In genomic region chrX:74269736-74270061, GRCm38 (mm10) we compare ENCODE assay signal across 8 mouse cellular contexts. TPM values are rescaled to one million over a fixed set of nuclear protein-coding genes. Genes with fewer than 3 reads are reported as not detected.
DNase-seq lines count a peak whose midpoint lies in the region; ATAC-seq and TF ChIP-seq lines count a peak whose summit lies in the region.

No protein-coding gene starts in this region.

- H3K36me3 ChIP-seq in embryonic facial prominence, embryonic 15.5 days = 0 out of 2 replicates have a peak, but pooled peaks cover 5% of the 10 kb centered on the region
- peaks cover 14% of the 10 kb centered on the region for H3K36me3 ChIP-seq in limb, embryonic 10.5 days
- H3K36me3 ChIP-seq in neural tube, embryonic 12.5 days = no peaks in the 10 kb centered on the region; the same call in 1 of the 2 replicates

- peak overlapping the region; percentile 31; the same call in 1 of the 2 replicates for H3K9ac ChIP-seq in embryonic facial prominence, embryonic 15.5 days
- peak overlapping the region; percentile 56 for H3K9ac ChIP-seq in neural tube, embryonic 12.5 days

- intact Hi-C loops in left cerebral cortex, adult 2 months (cut with DNase I) = loop anchor here (10.0 kb wide), 1 partner anchor 305 kb away; the partner anchor contains the start of gene Hcfc1
- intact Hi-C loops in left cerebral cortex, postnatal 4 days (cut with DNase I) = loop anchor here (5.0 kb wide), 1 partner anchor 38 kb away; no protein-coding TSS in a partner anchor

- no peak for DNase-seq in left cerebral cortex, adult 2 months (ENCODE audit: extremely low spot score in 1 of 2, low spot score in 2 of 2)
- DNase-seq in left cerebral cortex, postnatal 4 days = no peak
- DNase-seq in limb, embryonic 10.5 days (ENCODE audit: low spot score) = peak; percentile 35
- no peak for DNase-seq in left cerebral cortex, adult 18-20 months (ENCODE audit: low spot score in 2 of 2)
- no peak for DNase-seq in adrenal gland, adult 2 months
- DNase-seq in B cell, adult 2 months = no peak

- peak; percentile 39; the same call in 1 of the 2 replicates for ATAC-seq in embryonic facial prominence, embryonic 15.5 days (ENCODE audit: insufficient number of reproducible peaks, low FRiP score, low TSS enrichment, low read depth)
- ATAC-seq in neural tube, embryonic 12.5 days (ENCODE audit: low FRiP score, low read depth) = peak; percentile 35

- H3K4me3 ChIP-seq in left cerebral cortex, adult 2 months = peak overlapping the region; percentile 45
- H3K4me3 ChIP-seq in embryonic facial prominence, embryonic 15.5 days (replicated peaks) = peak overlapping the region; percentile 57
- H3K4me3 ChIP-seq in limb, embryonic 10.5 days = peak overlapping the region; percentile 59
- H3K4me3 ChIP-seq in neural tube, embryonic 12.5 days = peak overlapping the region; percentile 49

- WGBS in embryonic facial prominence, embryonic 15.5 days = 23% methylated on average over 3 of the region's 3 CpGs
- WGBS in limb, embryonic 10.5 days = 17% methylated on average over 3 of the region's 3 CpGs
- WGBS in neural tube, embryonic 12.5 days = 18% methylated on average over 3 of the region's 3 CpGs

- H3K9me3 ChIP-seq in embryonic facial prominence, embryonic 15.5 days (replicated peaks) = no peaks in the 10 kb centered on the region
- no peaks in the 10 kb centered on the region for H3K9me3 ChIP-seq in limb, embryonic 10.5 days (replicated peaks)
- no peaks in the 10 kb centered on the region for H3K9me3 ChIP-seq in neural tube, embryonic 12.5 days

- TF ChIP-seq CTCF in left cerebral cortex, adult 2 months (IDR thresholded peaks at IDR 0.05) = no peak

- H3K27me3 ChIP-seq in embryonic facial prominence, embryonic 15.5 days = no peaks in the 10 kb centered on the region
- peaks cover 11% of the 10 kb centered on the region; the same call in 1 of the 2 replicates for H3K27me3 ChIP-seq in limb, embryonic 10.5 days (ENCODE audit: low read depth, poor library complexity, severe bottlenecking)
- no peaks in the 10 kb centered on the region for H3K27me3 ChIP-seq in neural tube, embryonic 12.5 days (replicated peaks)

- peak overlapping the region; percentile 93 for H3K27ac ChIP-seq in left cerebral cortex, adult 2 months
- peak overlapping the region; percentile 97 for H3K27ac ChIP-seq in embryonic facial prominence, embryonic 15.5 days (replicated peaks)
- H3K27ac ChIP-seq in limb, embryonic 10.5 days = peak overlapping the region; percentile 94
- H3K27ac ChIP-seq in neural tube, embryonic 12.5 days = peak overlapping the region; percentile 75; the same call in 1 of the 2 replicates

- H3K4me2 ChIP-seq in embryonic facial prominence, embryonic 15.5 days (replicated peaks) = peak overlapping the region; percentile 44
- H3K4me2 ChIP-seq in neural tube, embryonic 12.5 days (replicated peaks) = peak overlapping the region; percentile 55

- H3K4me1 ChIP-seq in embryonic facial prominence, embryonic 15.5 days = no peaks in the 10 kb centered on the region
- 0 out of 2 replicates have a peak, but pooled peaks cover 3% of the 10 kb centered on the region for H3K4me1 ChIP-seq in limb, embryonic 10.5 days
- H3K4me1 ChIP-seq in neural tube, embryonic 12.5 days = no peaks in the 10 kb centered on the region

RNA-seq across cellular contexts. Expression of gene Rpl10, which starts 0.9 kb away (rescaled TPM):
- total RNA-seq in left cerebral cortex, adult 2 months (2021) = 100 to 1,000 TPM; 151 to 163 TPM
- total RNA-seq in left cerebral cortex, postnatal 4 days (2021) = 100 to 1,000 TPM; 264 to 422 TPM
- polyA plus RNA-seq in embryonic facial prominence, embryonic 15.5 days (2015; fragmentation: Nextera tagmentation; extraction: Ambion mirVana) = 678 and 798 TPM in 2 replicates
- polyA plus RNA-seq in limb, embryonic 10.5 days (2016; fragmentation: Nextera tagmentation; extraction: Ambion mirVana) = 862 and 901 TPM in 2 replicates
- polyA plus RNA-seq in neural tube, embryonic 12.5 days (2016; fragmentation: Nextera tagmentation; extraction: Ambion mirVana) = 527 and 575 TPM in 2 replicates
- total RNA-seq in left cerebral cortex, adult 18-20 months (2021) = 100 to 1,000 TPM; 188 to 216 TPM
- 100 to 1,000 TPM; 220 to 443 TPM for total RNA-seq in adrenal gland, adult 2 months (2021)
- 692 and 707 TPM in 2 replicates for polyA plus RNA-seq in adrenal gland, adult 2 months (2012; rRNA removed)

RNA-seq across cellular contexts. Expression of gene Taz, which starts 12.0 kb away (rescaled TPM):
- total RNA-seq in left cerebral cortex, adult 2 months (2021) = 10 to 100 TPM; 60.9 to 64.9 TPM
- total RNA-seq in left cerebral cortex, postnatal 4 days (2021) = 10 to 100 TPM; 54.8 to 57.4 TPM
- polyA plus RNA-seq in embryonic facial prominence, embryonic 15.5 days (2015; fragmentation: Nextera tagmentation; extraction: Ambion mirVana) = 98.0 and 103 TPM in 2 replicates
- 69.0 and 80.5 TPM in 2 replicates for polyA plus RNA-seq in limb, embryonic 10.5 days (2016; fragmentation: Nextera tagmentation; extraction: Ambion mirVana)
- polyA plus RNA-seq in neural tube, embryonic 12.5 days (2016; fragmentation: Nextera tagmentation; extraction: Ambion mirVana) = 86.7 and 93.3 TPM in 2 replicates
- 10 to 100 TPM; 60.4 to 62.5 TPM for total RNA-seq in left cerebral cortex, adult 18-20 months (2021)
- total RNA-seq in adrenal gland, adult 2 months (2021) = 10 to 100 TPM; 56.6 to 74.2 TPM
- 126 and 136 TPM in 2 replicates for polyA plus RNA-seq in adrenal gland, adult 2 months (2012; rRNA removed)

RNA-seq across cellular contexts. Expression of gene Dnase1l1, which starts 12.4 kb away (rescaled TPM):
- 1 to 10 TPM; 2.2 to 2.9 TPM for total RNA-seq in left cerebral cortex, adult 2 months (2021)
- 1 to 10 TPM; 2.5 to 5.0 TPM for total RNA-seq in left cerebral cortex, postnatal 4 days (2021)
- 16.8 and 20.1 TPM in 2 replicates for polyA plus RNA-seq in embryonic facial prominence, embryonic 15.5 days (2015; fragmentation: Nextera tagmentation; extraction: Ambion mirVana)
- 3.4 and 5.0 TPM in 2 replicates for polyA plus RNA-seq in limb, embryonic 10.5 days (2016; fragmentation: Nextera tagmentation; extraction: Ambion mirVana)
- polyA plus RNA-seq in neural tube, embryonic 12.5 days (2016; fragmentation: Nextera tagmentation; extraction: Ambion mirVana) = 3.9 and 5.7 TPM in 2 replicates
- total RNA-seq in left cerebral cortex, adult 18-20 months (2021) = 1 to 10 TPM; 3.0 to 3.3 TPM
- total RNA-seq in adrenal gland, adult 2 months (2021) = 10 to 100 TPM; 13.1 to 13.5 TPM
- polyA plus RNA-seq in adrenal gland, adult 2 months (2012; rRNA removed) = 7.5 and 9.5 TPM in 2 replicates

RNA-seq across cellular contexts. Expression of gene Emd, which starts 15.2 kb away (rescaled TPM):
- total RNA-seq in left cerebral cortex, adult 2 months (2021) = 10 to 100 TPM; 36.0 to 37.7 TPM
- total RNA-seq in left cerebral cortex, postnatal 4 days (2021) = 10 to 100 TPM; 48.2 to 52.3 TPM
- 26.5 and 28.8 TPM in 2 replicates for polyA plus RNA-seq in embryonic facial prominence, embryonic 15.5 days (2015; fragmentation: Nextera tagmentation; extraction: Ambion mirVana)
- 25.2 and 29.8 TPM in 2 replicates for polyA plus RNA-seq in limb, embryonic 10.5 days (2016; fragmentation: Nextera tagmentation; extraction: Ambion mirVana)
- 16.5 and 18.2 TPM in 2 replicates for polyA plus RNA-seq in neural tube, embryonic 12.5 days (2016; fragmentation: Nextera tagmentation; extraction: Ambion mirVana)
- total RNA-seq in left cerebral cortex, adult 18-20 months (2021) = 10 to 100 TPM; 35.3 to 39.6 TPM
- 100 to 1,000 TPM in 1 of 2 experiments, 10 to 100 TPM in 1; 53.9 to 170 TPM for total RNA-seq in adrenal gland, adult 2 months (2021)
- polyA plus RNA-seq in adrenal gland, adult 2 months (2012; rRNA removed) = 68.7 and 74.1 TPM in 2 replicates

RNA-seq across cellular contexts. Expression of gene Flna, which starts 20.1 kb away (rescaled TPM):
- 10 to 100 TPM; 66.7 to 68.9 TPM for total RNA-seq in left cerebral cortex, adult 2 months (2021)
- 100 to 1,000 TPM; 434 to 445 TPM for total RNA-seq in left cerebral cortex, postnatal 4 days (2021)
- polyA plus RNA-seq in embryonic facial prominence, embryonic 15.5 days (2015; fragmentation: Nextera tagmentation; extraction: Ambion mirVana) = 226 and 234 TPM in 2 replicates
- polyA plus RNA-seq in limb, embryonic 10.5 days (2016; fragmentation: Nextera tagmentation; extraction: Ambion mirVana) = 273 and 333 TPM in 2 replicates
- 158 and 170 TPM in 2 replicates for polyA plus RNA-seq in neural tube, embryonic 12.5 days (2016; fragmentation: Nextera tagmentation; extraction: Ambion mirVana)
- 10 to 100 TPM; 44.0 to 49.5 TPM for total RNA-seq in left cerebral cortex, adult 18-20 months (2021)
- 100 to 1,000 TPM; 120 to 195 TPM for total RNA-seq in adrenal gland, adult 2 months (2021)
- polyA plus RNA-seq in adrenal gland, adult 2 months (2012; rRNA removed) = 134 and 139 TPM in 2 replicates
